Mouse (Mus musculus): ENCODE data around the gene Slc2a9. TPM values are rescaled to one million over a fixed set of nuclear protein-coding genes. Genes with fewer than 3 reads are reported as not detected.

The Slc2a9 gene
- total RNA-seq, 2 experiments from 2014 or later = 0.10 to 0.43 TPM

GRCm38 (mm10) chr5:38469891-38470578 is 32.9 kb downstream of the Slc2a9 start:
- DNase-seq = peak; percentile 20

- peak; percentile 1 for DNase-seq
Observed at GRCm38 (mm10) chr5:38466569-38467110, 36.3 kb downstream of the Slc2a9 start.

- peak; percentile 1 for DNase-seq
Observed at GRCm38 (mm10) chr5:38461261-38461660, 41.7 kb downstream of the Slc2a9 start.

GRCm38 (mm10) chr5:38450936-38451335 is 52.0 kb downstream of the Slc2a9 start:
- no peak for DNase-seq

GRCm38 (mm10) chr5:38449607-38450006 is 53.3 kb downstream of the Slc2a9 start:
- DNase-seq = no peak

- no peak for DNase-seq
Observed at GRCm38 (mm10) chr5:38448121-38448520, 54.8 kb downstream of the Slc2a9 start.

- DNase-seq = peak; percentile 25
Observed at GRCm38 (mm10) chr5:38446316-38446975, 56.5 kb downstream of the Slc2a9 start.

GRCm38 (mm10) chr5:38441088-38441839 is 61.7 kb downstream of the Slc2a9 start:
- DNase-seq = no peak

GRCm38 (mm10) chr5:38440252-38441005 is 62.5 kb downstream of the Slc2a9 start:
- no peak for DNase-seq

- DNase-seq = no peak
Observed at GRCm38 (mm10) chr5:38436681-38437080, 66.3 kb downstream of the Slc2a9 start.

- DNase-seq = no peak
Observed at GRCm38 (mm10) chr5:38434875-38435274, 68.1 kb downstream of the Slc2a9 start.

- no peak for DNase-seq
Observed at GRCm38 (mm10) chr5:38431201-38431600, 71.7 kb downstream of the Slc2a9 start.

GRCm38 (mm10) chr5:38429106-38429505 is 73.8 kb downstream of the Slc2a9 start:
- DNase-seq = no peak

- DNase-seq = no peak
Observed at GRCm38 (mm10) chr5:38427757-38428156, 75.2 kb downstream of the Slc2a9 start.

- no peak for DNase-seq
Observed at GRCm38 (mm10) chr5:38425569-38425968, 77.4 kb downstream of the Slc2a9 start.

GRCm38 (mm10) chr5:38422426-38422825 is 80.5 kb downstream of the Slc2a9 start:
- DNase-seq = no peak

GRCm38 (mm10) chr5:38418799-38419198 is 84.1 kb downstream of the Slc2a9 start:
- no peak for DNase-seq

- DNase-seq = no peak
Observed at GRCm38 (mm10) chr5:38403612-38404011, 99.3 kb downstream of the Slc2a9 start.

- DNase-seq = no peak
Observed at GRCm38 (mm10) chr5:38402288-38402687, 100.7 kb downstream of the Slc2a9 start.

- no peak for DNase-seq
Observed at GRCm38 (mm10) chr5:38388857-38389256, 114.1 kb downstream of the Slc2a9 start.

GRCm38 (mm10) chr5:38388420-38388823 is 114.5 kb downstream of the Slc2a9 start:
- no peak for DNase-seq

- DNase-seq = no peak
Observed at GRCm38 (mm10) chr5:38379970-38380369, 123.0 kb downstream of the Slc2a9 start.

Data from gastrocnemius, postnatal 25 days (tissue).